Mouse (Mus musculus): Measurements from ENCODE around the gene Psmc1.
A peak's percentile ranks its signal among the peaks of the same experiment; 100 is the strongest.

The Psmc1 gene

GRCm38 (mm10) chr12:100109986-100110696 is at the start of gene Psmc1:
Gene Psmc1, plus strand, starts transcription at chr12:100110154.
- DNase-seq (ENCODE audit: low spot score) = peak; percentile 91

- no peak for DNase-seq (ENCODE audit: low spot score)
Observed at GRCm38 (mm10) chr12:100061071-100061470, 48.9 kb upstream of the Psmc1 start.

- DNase-seq (ENCODE audit: low spot score) = no peak
Observed at GRCm38 (mm10) chr12:100061826-100062225, 48.1 kb upstream of the Psmc1 start.

GRCm38 (mm10) chr12:100062584-100062983 is 47.4 kb upstream of the Psmc1 start:
- DNase-seq (ENCODE audit: low spot score) = no peak

GRCm38 (mm10) chr12:100065109-100065508 is 44.8 kb upstream of the Psmc1 start:
- DNase-seq (ENCODE audit: low spot score) = no peak

- DNase-seq (ENCODE audit: low spot score) = no peak
Observed at GRCm38 (mm10) chr12:100067477-100067876, 42.5 kb upstream of the Psmc1 start.

GRCm38 (mm10) chr12:100073201-100073672 is 36.7 kb upstream of the Psmc1 start:
- no peak for DNase-seq (ENCODE audit: low spot score)

GRCm38 (mm10) chr12:100075715-100076114 is 34.2 kb upstream of the Psmc1 start:
- DNase-seq (ENCODE audit: low spot score) = peak; percentile 8

GRCm38 (mm10) chr12:100079636-100080286 is 30.2 kb upstream of the Psmc1 start:
- no peak for DNase-seq (ENCODE audit: low spot score)

- DNase-seq (ENCODE audit: low spot score) = no peak
Observed at GRCm38 (mm10) chr12:100088026-100088425, 21.9 kb upstream of the Psmc1 start.

GRCm38 (mm10) chr12:100089265-100089664 is 20.7 kb upstream of the Psmc1 start:
- no peak for DNase-seq (ENCODE audit: low spot score)

GRCm38 (mm10) chr12:100090750-100091149 is 19.2 kb upstream of the Psmc1 start:
- no peak for DNase-seq (ENCODE audit: low spot score)

GRCm38 (mm10) chr12:100093046-100093445 is 16.9 kb upstream of the Psmc1 start:
- no peak for DNase-seq (ENCODE audit: low spot score)

GRCm38 (mm10) chr12:100099971-100100706 is 9.8 kb upstream of the Psmc1 start:
- no peak for DNase-seq (ENCODE audit: low spot score)

- DNase-seq (ENCODE audit: low spot score) = no peak
Observed at GRCm38 (mm10) chr12:100100707-100101030, 9.3 kb upstream of the Psmc1 start.

GRCm38 (mm10) chr12:100101651-100102050 is 8.3 kb upstream of the Psmc1 start:
- no peak for DNase-seq (ENCODE audit: low spot score)

- no peak for DNase-seq (ENCODE audit: low spot score)
Observed at GRCm38 (mm10) chr12:100104530-100104929, 5.4 kb upstream of the Psmc1 start.

GRCm38 (mm10) chr12:100106275-100106895 is 3.6 kb upstream of the Psmc1 start:
- DNase-seq (ENCODE audit: low spot score) = peak; percentile 65

- peak; percentile 16 for DNase-seq (ENCODE audit: low spot score)
Observed at GRCm38 (mm10) chr12:100107436-100107835, 2.5 kb upstream of the Psmc1 start.

GRCm38 (mm10) chr12:100115982-100116381 is 6.0 kb downstream of the Psmc1 start:
- DNase-seq (ENCODE audit: low spot score) = no peak

- DNase-seq (ENCODE audit: low spot score) = peak; percentile 56
Observed at GRCm38 (mm10) chr12:100122921-100123381, 13.0 kb downstream of the Psmc1 start.

- DNase-seq (ENCODE audit: low spot score) = no peak
Observed at GRCm38 (mm10) chr12:100123476-100123875, 13.5 kb downstream of the Psmc1 start.

Data from MN1 (cell line).